Mouse (Mus musculus): ENCODE measurements around the gene Cmtm2a. TPM values are rescaled to one million over a fixed set of nuclear protein-coding genes. Genes with fewer than 3 reads are reported as not detected.
"Not testable (repeated sequence)": the region's sequence is repeated elsewhere in the genome, so short reads cannot be mapped to it uniquely, and the experiment has no call there.

Gene Cmtm2a
- total and polyA plus RNA-seq, 2 experiments from 2014 or later: 1.2 TPM; not detected in 1

- no peak for DNase-seq (ENCODE audit: low spot score)
- Histone ChIP-seq H3K36me3 (ENCODE audit: insufficient read depth, low read length) (no peaks in the 10 kb centered on the region), H3K4me3 (ENCODE audit: low read length) (no peak overlapping the region), H3K27ac (no peak overlapping the region), H3K4me1 (ENCODE audit: insufficient read depth, low read length) (no peaks in the 10 kb centered on the region), H3K27me3 (ENCODE audit: insufficient read depth, low read length) (no peaks in the 10 kb centered on the region), H3K9ac (replicated peaks; ENCODE audit: low read length) (no peak overlapping the region), H3K4me2 (ENCODE audit: low read depth, low read length) (no peak overlapping the region), H3K9me3 (ENCODE audit: low read length) (no peaks in the 10 kb centered on the region)
- no peak for TF ChIP-seq CTCF (IDR thresholded peaks at IDR 0.05; ENCODE audit: low read depth)
- WGBS: 94% methylated on average over 1 of the region's 1 CpGs
- ATAC-seq: no peak
Observed at GRCm38 (mm10) chr8:104294396-104294795, 1.4 kb upstream of the Cmtm2a start.

DNA sequence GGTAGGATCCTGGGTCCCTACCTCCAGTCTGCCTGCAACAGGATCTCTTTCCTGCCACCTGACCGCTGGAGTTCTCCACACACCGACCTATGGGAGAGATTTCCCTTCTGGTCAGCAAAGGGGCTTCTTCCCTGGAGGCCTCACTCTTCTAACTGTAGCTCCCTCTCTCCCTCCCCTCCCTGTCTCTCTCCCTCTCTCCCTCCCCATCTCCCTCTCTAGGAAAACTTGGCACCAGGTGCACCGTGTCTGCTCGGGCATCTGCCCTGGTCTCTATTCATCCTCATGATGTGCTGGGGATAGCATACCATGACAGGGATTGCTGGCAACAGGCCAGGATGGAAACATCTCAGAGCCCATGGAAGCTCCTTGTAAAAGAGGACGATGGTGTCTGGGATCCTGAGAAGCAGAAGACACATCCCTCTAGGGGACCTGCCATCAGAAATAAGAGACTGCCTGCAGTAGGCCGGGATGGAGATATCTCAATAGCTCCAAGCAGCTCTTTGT is 24.0 kb downstream of the Cmtm2a start:
- Histone ChIP-seq H3K4me2 (ENCODE audit: low read depth, low read length) (no peak overlapping the region), H3K27me3 (ENCODE audit: insufficient read depth, low read length) (no peaks in the 10 kb centered on the region), H3K4me3 (ENCODE audit: low read length) (no peak overlapping the region), H3K27ac (no peak overlapping the region), H3K36me3 (ENCODE audit: insufficient read depth, low read length) (no peaks in the 10 kb centered on the region), H3K9ac (replicated peaks; ENCODE audit: low read length) (no peak overlapping the region), H3K4me1 (ENCODE audit: insufficient read depth, low read length) (no peaks in the 10 kb centered on the region), H3K9me3 (ENCODE audit: low read length) (no peaks in the 10 kb centered on the region)
- ATAC-seq: no peak
- peak; percentile 18 for DNase-seq (ENCODE audit: low spot score)
- 65% methylated on average over 6 of the region's 6 CpGs for WGBS
- no peak for TF ChIP-seq CTCF (IDR thresholded peaks at IDR 0.05; ENCODE audit: low read depth)

GRCm38 (mm10) chr8:104268368-104268767 is 24.6 kb downstream of the Cmtm2a start:
- H3K27ac ChIP-seq: no peak overlapping the region
- ATAC-seq (no peak), DNase-seq (ENCODE audit: low spot score) (no peak)
- H3K4me2 ChIP-seq (ENCODE audit: low read depth, low read length): no peak overlapping the region
- H3K9ac ChIP-seq (replicated peaks; ENCODE audit: low read length): no peak overlapping the region
- TF ChIP-seq CTCF (IDR thresholded peaks at IDR 0.05; ENCODE audit: low read depth): no peak
- no peaks in the 10 kb centered on the region for H3K36me3 ChIP-seq (ENCODE audit: insufficient read depth, low read length)
- H3K4me1 ChIP-seq (ENCODE audit: insufficient read depth, low read length): no peaks in the 10 kb centered on the region
- no peaks in the 10 kb centered on the region for H3K27me3 ChIP-seq (ENCODE audit: insufficient read depth, low read length)
- no peak overlapping the region for H3K4me3 ChIP-seq (ENCODE audit: low read length)
- H3K9me3 ChIP-seq (ENCODE audit: low read length): no peaks in the 10 kb centered on the region

DNA sequence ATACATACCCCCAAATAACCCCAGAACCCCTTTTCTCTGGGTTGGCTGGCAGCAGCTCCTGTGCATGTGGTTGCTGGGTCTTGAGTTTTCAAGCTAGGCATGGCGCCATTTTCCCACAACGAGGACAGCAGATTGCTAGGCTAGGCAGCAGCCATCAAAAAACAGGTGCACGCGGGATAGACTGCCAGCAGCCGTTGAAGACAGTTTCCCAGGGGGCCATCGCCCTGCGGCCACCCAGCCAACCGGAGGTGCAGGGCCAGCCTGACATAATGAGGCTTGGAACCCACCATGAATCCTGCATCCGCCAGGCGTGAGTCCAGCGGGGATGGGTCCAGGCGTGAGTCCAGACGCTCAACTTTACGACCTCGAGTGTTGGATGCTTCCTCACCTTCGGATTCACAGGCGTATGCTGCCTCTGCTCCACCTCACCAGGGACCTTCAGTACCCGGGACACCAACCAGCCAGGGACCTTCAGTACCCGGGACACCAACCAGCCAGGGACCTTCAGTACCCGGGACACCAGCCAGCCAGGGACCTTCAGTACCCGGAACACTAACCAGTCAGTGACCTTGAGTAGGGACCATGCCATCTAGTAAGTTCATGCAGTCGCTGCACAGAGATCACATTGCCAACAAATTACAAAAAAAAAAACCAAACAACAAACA is 28.6 kb downstream of the Cmtm2a start:
- not testable (repeated sequence) for ATAC-seq; H3K27me3 ChIP-seq (ENCODE audit: insufficient read depth, low read length); H3K27ac ChIP-seq; DNase-seq (ENCODE audit: low spot score); H3K36me3 ChIP-seq (ENCODE audit: insufficient read depth, low read length); H3K9me3 ChIP-seq (ENCODE audit: low read length); H3K4me2 ChIP-seq (ENCODE audit: low read depth, low read length); H3K4me1 ChIP-seq (ENCODE audit: insufficient read depth, low read length); H3K9ac ChIP-seq (replicated peaks; ENCODE audit: low read length); H3K4me3 ChIP-seq (ENCODE audit: low read length)
- WGBS: 90% methylated on average over 22 of the region's 22 CpGs

- ATAC-seq; H3K4me3 ChIP-seq (ENCODE audit: low read length); H3K9me3 ChIP-seq (ENCODE audit: low read length); H3K4me2 ChIP-seq (ENCODE audit: low read depth, low read length); H3K36me3 ChIP-seq (ENCODE audit: insufficient read depth, low read length); H3K27ac ChIP-seq; H3K4me1 ChIP-seq (ENCODE audit: insufficient read depth, low read length); H3K9ac ChIP-seq (replicated peaks; ENCODE audit: low read length); H3K27me3 ChIP-seq (ENCODE audit: insufficient read depth, low read length); DNase-seq (ENCODE audit: low spot score): not testable (repeated sequence)
- 87% methylated on average over 5 of the region's 5 CpGs for WGBS
Observed at GRCm38 (mm10) chr8:104261802-104262201, 31.2 kb downstream of the Cmtm2a start.

- no peak for ATAC-seq
Observed at GRCm38 (mm10) chr8:104253016-104253415, 40.0 kb downstream of the Cmtm2a start.

GRCm38 (mm10) chr8:104251461-104251860 is 41.5 kb downstream of the Cmtm2a start:
- no peak for ATAC-seq
- Histone ChIP-seq H3K4me2 (ENCODE audit: low read depth, low read length) (peak overlapping the region; percentile 92), H3K9ac (replicated peaks; ENCODE audit: low read length) (peak overlapping the region; percentile 40; the same call in 1 of the 2 replicates), H3K9me3 (ENCODE audit: low read length) (no peaks in the 10 kb centered on the region), H3K27ac (no peak overlapping the region), H3K27me3 (ENCODE audit: insufficient read depth, low read length) (no peaks in the 10 kb centered on the region), H3K36me3 (ENCODE audit: insufficient read depth, low read length) (no peaks in the 10 kb centered on the region), H3K4me3 (ENCODE audit: low read length) (peak overlapping the region; percentile 72), H3K4me1 (ENCODE audit: insufficient read depth, low read length) (peaks cover 6% of the 10 kb centered on the region)
- TF ChIP-seq CTCF (IDR thresholded peaks at IDR 0.05; ENCODE audit: low read depth): no peak
- DNase-seq (ENCODE audit: low spot score): no peak
- WGBS: under 1% methylated on average over 7 of the region's 7 CpGs

More at GRCm38 (mm10) chr8:104253016-104253415, 40.0 kb downstream of the Cmtm2a start:
- H3K9me3 ChIP-seq (ENCODE audit: low read length): no peaks in the 10 kb centered on the region
- H3K27ac ChIP-seq: no peak overlapping the region
- DNase-seq (ENCODE audit: low spot score): no peak
- peaks cover 2% of the 10 kb centered on the region for H3K36me3 ChIP-seq (ENCODE audit: insufficient read depth, low read length)
- no peak overlapping the region for H3K4me3 ChIP-seq (ENCODE audit: low read length)
- H3K4me1 ChIP-seq (ENCODE audit: insufficient read depth, low read length): peaks cover 6% of the 10 kb centered on the region; the same call in 1 of the 2 replicates
- H3K9ac ChIP-seq (replicated peaks; ENCODE audit: low read length): no peak overlapping the region
- H3K27me3 ChIP-seq (ENCODE audit: insufficient read depth, low read length): no peaks in the 10 kb centered on the region
- WGBS: 86% methylated on average over 3 of the region's 3 CpGs
- no peak overlapping the region for H3K4me2 ChIP-seq (ENCODE audit: low read depth, low read length)
- peak; percentile 48 for TF ChIP-seq CTCF (IDR thresholded peaks at IDR 0.05; ENCODE audit: low read depth)
